Mouse (Mus musculus): ENCODE measurements at regions not wholly inside any gene's neighbourhood (a gene's known extent, or its start where the extent isn't known, plus 50 kb on each side); places are given as distances from the start of the nearest gene placed in this dataset.
"Not testable (repeated sequence)": the region's sequence is repeated elsewhere in the genome, so short reads cannot be mapped to it uniquely, and the experiment has no call there.

- Histone ChIP-seq H3K9ac (ENCODE audit: low read length) (no peak overlapping the region), H3K36me3 (ENCODE audit: control insufficient read depth, insufficient read depth, low read length) (no peaks in the 10 kb centered on the region), H3K4me2 (ENCODE audit: low read depth) (no peak overlapping the region), H3K27ac (ENCODE audit: low read depth, low read length) (no peak overlapping the region), H3K27me3 (ENCODE audit: control insufficient read depth, insufficient read depth, low read length) (no peaks in the 10 kb centered on the region), H3K9me3 (ENCODE audit: control insufficient read depth, low read length) (no peaks in the 10 kb centered on the region), H3K4me1 (ENCODE audit: control insufficient read depth, insufficient read depth, low read length) (no peaks in the 10 kb centered on the region), H3K4me3 (ENCODE audit: low read depth, low read length) (no peak overlapping the region)
- 86% methylated on average over 3 of the region's 3 CpGs for WGBS
- DNase-seq (ENCODE audit: low spot score) (no peak), ATAC-seq (ENCODE audit: insufficient read depth, low FRiP score, low TSS enrichment) (no peak)
Measured at GRCm38 (mm10) chr3:18471846-18472245, 523.6 kb downstream of the Cypt12 start.

- Histone ChIP-seq H3K4me1 (ENCODE audit: control insufficient read depth, insufficient read depth, low read length) (no peaks in the 10 kb centered on the region), H3K9ac (ENCODE audit: low read length) (no peak overlapping the region), H3K4me2 (ENCODE audit: low read depth) (no peak overlapping the region), H3K27ac (ENCODE audit: low read depth, low read length) (no peak overlapping the region), H3K36me3 (ENCODE audit: control insufficient read depth, insufficient read depth, low read length) (no peaks in the 10 kb centered on the region), H3K27me3 (ENCODE audit: control insufficient read depth, insufficient read depth, low read length) (no peaks in the 10 kb centered on the region), H3K4me3 (ENCODE audit: low read depth, low read length) (no peak overlapping the region), H3K9me3 (ENCODE audit: control insufficient read depth, low read length) (no peaks in the 10 kb centered on the region)
- DNase-seq (ENCODE audit: low spot score), result no peak
- no peak for ATAC-seq (ENCODE audit: insufficient read depth, low FRiP score, low TSS enrichment)
- 80% methylated on average over 2 of the region's 2 CpGs for WGBS
Measured at GRCm38 (mm10) chr3:18479557-18479956, 531.3 kb downstream of the Cypt12 start.

DNA sequence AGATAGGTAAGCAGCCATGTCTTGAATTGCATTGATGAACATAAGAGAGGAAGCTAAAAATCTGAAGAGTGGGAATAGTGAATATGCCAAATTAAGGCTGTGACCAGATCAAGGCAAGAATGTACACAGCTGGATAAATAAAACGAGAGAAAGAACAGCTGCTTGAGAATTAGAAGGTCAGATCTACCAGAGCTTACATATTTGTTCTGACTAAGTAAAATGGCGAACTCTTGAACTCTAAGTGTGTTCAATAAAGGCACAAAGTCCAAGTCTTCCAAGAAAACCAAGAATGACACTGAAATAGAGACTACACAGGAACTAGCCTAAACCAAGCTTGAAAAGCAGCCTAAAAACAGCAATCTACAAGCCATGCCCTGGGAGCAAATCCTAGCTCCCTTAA, 533.8 kb downstream of the Cypt12 start:
- no peak overlapping the region for H3K9ac ChIP-seq (ENCODE audit: low read length)
- H3K36me3 ChIP-seq (ENCODE audit: control insufficient read depth, insufficient read depth, low read length), result no peaks in the 10 kb centered on the region
- WGBS, result 85% methylated on average over 2 of the region's 2 CpGs
- no peaks in the 10 kb centered on the region for H3K4me1 ChIP-seq (ENCODE audit: control insufficient read depth, insufficient read depth, low read length)
- no peaks in the 10 kb centered on the region for H3K27me3 ChIP-seq (ENCODE audit: control insufficient read depth, insufficient read depth, low read length)
- no peak overlapping the region for H3K27ac ChIP-seq (ENCODE audit: low read depth, low read length)
- DNase-seq (ENCODE audit: low spot score) (no peak), ATAC-seq (ENCODE audit: insufficient read depth, low FRiP score, low TSS enrichment) (no peak)
- H3K9me3 ChIP-seq (ENCODE audit: control insufficient read depth, low read length), result no peaks in the 10 kb centered on the region
- H3K4me3 ChIP-seq (ENCODE audit: low read depth, low read length), result no peak overlapping the region
- no peak overlapping the region for H3K4me2 ChIP-seq (ENCODE audit: low read depth)

DNA sequence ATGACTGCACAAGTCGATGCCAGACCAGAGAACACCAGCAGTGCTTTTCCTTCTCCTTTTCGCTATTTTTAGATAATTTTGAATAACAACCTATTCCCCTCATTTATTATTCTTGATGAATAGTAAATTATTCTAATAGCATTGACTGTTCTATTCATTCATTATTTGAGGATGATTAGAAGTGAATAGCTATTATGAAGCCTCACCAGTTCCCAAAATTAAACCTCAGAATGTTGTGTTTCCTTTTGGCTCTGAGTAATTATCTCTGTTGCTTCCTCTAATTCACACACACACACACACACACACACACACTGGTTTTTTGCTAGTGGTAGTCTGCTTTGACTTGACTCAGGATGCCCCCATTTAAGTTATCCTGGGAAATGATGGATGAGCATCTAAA, 540.7 kb downstream of the Cypt12 start:
- Histone ChIP-seq H3K9me3 (ENCODE audit: control insufficient read depth, low read length) (no peaks in the 10 kb centered on the region), H3K27ac (ENCODE audit: low read depth, low read length) (no peak overlapping the region), H3K36me3 (ENCODE audit: control insufficient read depth, insufficient read depth, low read length) (no peaks in the 10 kb centered on the region), H3K4me1 (ENCODE audit: control insufficient read depth, insufficient read depth, low read length) (no peaks in the 10 kb centered on the region), H3K27me3 (ENCODE audit: control insufficient read depth, insufficient read depth, low read length) (no peaks in the 10 kb centered on the region), H3K4me3 (ENCODE audit: low read depth, low read length) (no peak overlapping the region), H3K9ac (ENCODE audit: low read length) (no peak overlapping the region), H3K4me2 (ENCODE audit: low read depth) (no peak overlapping the region)
- no peak for DNase-seq (ENCODE audit: low spot score)
- ATAC-seq (ENCODE audit: insufficient read depth, low FRiP score, low TSS enrichment), result no peak
- 85% methylated on average over 2 of the region's 2 CpGs for whole genome bisulfite sequencing

DNA sequence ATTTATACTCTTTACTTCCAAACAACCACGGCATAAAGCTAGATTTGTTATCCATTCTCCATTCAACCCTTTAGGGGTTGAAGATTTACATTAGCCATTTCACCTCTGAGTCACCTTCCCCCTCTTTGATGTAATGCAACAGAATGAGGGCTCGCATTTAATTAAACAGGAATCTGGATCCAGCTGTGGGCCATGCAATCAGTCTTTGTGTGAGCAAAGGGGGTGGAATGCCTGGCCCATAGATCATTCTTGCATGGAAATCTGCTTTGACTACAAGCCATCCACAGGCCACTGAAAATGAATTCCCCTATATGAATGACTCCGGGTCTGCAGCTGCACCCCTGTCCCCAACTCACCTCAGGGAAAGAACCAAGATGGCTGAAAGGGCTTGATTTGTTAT, 574.4 kb downstream of the Cypt12 start:
- ATAC-seq (ENCODE audit: insufficient read depth, low FRiP score, low TSS enrichment) (peak; percentile 85), DNase-seq (ENCODE audit: low spot score) (peak; percentile 21)
- Histone ChIP-seq H3K9ac (ENCODE audit: low read length) (no peak overlapping the region), H3K4me1 (ENCODE audit: control insufficient read depth, insufficient read depth, low read length) (no peaks in the 10 kb centered on the region), H3K4me2 (ENCODE audit: low read depth) (no peak overlapping the region), H3K27ac (ENCODE audit: low read depth, low read length) (no peak overlapping the region), H3K9me3 (ENCODE audit: control insufficient read depth, low read length) (no peaks in the 10 kb centered on the region), H3K27me3 (ENCODE audit: control insufficient read depth, insufficient read depth, low read length) (no peaks in the 10 kb centered on the region), H3K4me3 (ENCODE audit: low read depth, low read length) (no peak overlapping the region), H3K36me3 (ENCODE audit: control insufficient read depth, insufficient read depth, low read length) (no peaks in the 10 kb centered on the region)
- WGBS, result 23% methylated on average over 3 of the region's 3 CpGs

DNA sequence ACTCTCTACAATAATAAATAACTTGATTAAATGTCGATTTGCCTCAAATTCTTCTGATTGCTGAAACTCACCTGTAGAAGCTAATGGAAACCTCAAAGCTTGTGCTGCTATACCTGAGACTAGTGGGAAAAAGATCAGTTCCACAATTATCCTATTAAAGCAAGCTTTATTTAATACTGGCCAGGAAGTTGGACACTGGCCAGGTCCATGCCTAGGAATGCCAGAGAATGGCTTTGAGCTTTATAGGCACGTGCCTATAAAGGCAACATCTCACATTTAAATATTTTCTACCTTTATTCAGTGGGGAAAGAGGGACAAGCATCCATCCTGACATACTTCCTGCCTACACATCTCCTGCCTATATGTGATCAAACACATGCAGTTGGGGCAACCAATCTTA, 575.8 kb downstream of the Cypt12 start:
- WGBS, result 87% methylated on average over 2 of the region's 2 CpGs
- no peaks in the 10 kb centered on the region for H3K9me3 ChIP-seq (ENCODE audit: control insufficient read depth, low read length)

GRCm38 (mm10) chr3:18557201-18557600, 609.0 kb downstream of the Cypt12 start:
- Histone ChIP-seq H3K9ac (ENCODE audit: low read length) (no peak overlapping the region), H3K4me3 (ENCODE audit: low read depth, low read length) (no peak overlapping the region), H3K36me3 (ENCODE audit: control insufficient read depth, insufficient read depth, low read length) (no peaks in the 10 kb centered on the region), H3K27me3 (ENCODE audit: control insufficient read depth, insufficient read depth, low read length) (no peaks in the 10 kb centered on the region), H3K9me3 (ENCODE audit: control insufficient read depth, low read length) (no peaks in the 10 kb centered on the region), H3K4me2 (ENCODE audit: low read depth) (no peak overlapping the region), H3K27ac (ENCODE audit: low read depth, low read length) (no peak overlapping the region), H3K4me1 (ENCODE audit: control insufficient read depth, insufficient read depth, low read length) (no peaks in the 10 kb centered on the region)
- no peak for DNase-seq (ENCODE audit: low spot score)
- ATAC-seq (ENCODE audit: insufficient read depth, low FRiP score, low TSS enrichment), result no peak
- WGBS, result 100% methylated on average over 2 of the region's 2 CpGs

More for the DNA sequence above, 575.8 kb downstream of the Cypt12 start:
- ATAC-seq (ENCODE audit: insufficient read depth, low FRiP score, low TSS enrichment), result no peak
- no peaks in the 10 kb centered on the region for H3K27me3 ChIP-seq (ENCODE audit: control insufficient read depth, insufficient read depth, low read length)
- H3K4me2 ChIP-seq (ENCODE audit: low read depth), result no peak overlapping the region
- no peaks in the 10 kb centered on the region for H3K36me3 ChIP-seq (ENCODE audit: control insufficient read depth, insufficient read depth, low read length)
- DNase-seq (ENCODE audit: low spot score), result no peak
- no peak overlapping the region for H3K9ac ChIP-seq (ENCODE audit: low read length)
- H3K27ac ChIP-seq (ENCODE audit: low read depth, low read length), result no peak overlapping the region
- H3K4me1 ChIP-seq (ENCODE audit: control insufficient read depth, insufficient read depth, low read length), result no peaks in the 10 kb centered on the region
- no peak overlapping the region for H3K4me3 ChIP-seq (ENCODE audit: low read depth, low read length)

DNA sequence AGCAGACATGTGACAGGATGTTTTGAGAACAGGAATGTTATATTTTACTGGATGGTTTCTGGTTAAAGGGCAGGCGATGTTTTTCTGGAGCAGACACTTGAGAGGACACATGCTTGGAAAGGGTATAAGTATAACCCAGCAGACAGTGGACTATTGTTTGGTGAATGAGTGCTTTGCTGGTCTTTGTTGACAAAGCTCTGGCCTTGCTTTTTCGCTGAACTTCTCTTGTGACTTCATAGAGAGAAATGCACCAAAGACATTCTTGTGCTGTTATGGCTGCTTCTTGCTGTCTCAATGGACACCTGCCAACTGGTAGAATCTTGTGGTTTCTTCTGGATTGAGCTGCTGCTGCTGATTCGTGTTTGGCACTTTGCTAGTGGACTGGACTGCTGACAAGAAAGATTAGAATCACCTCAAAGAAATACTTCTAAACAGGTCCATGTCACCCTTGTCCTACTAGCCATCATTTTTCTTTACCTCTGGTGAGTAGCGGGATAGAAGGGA, 612.1 kb downstream of the Cypt12 start:
- Histone ChIP-seq H3K9me3 (ENCODE audit: control insufficient read depth, low read length) (no peaks in the 10 kb centered on the region), H3K4me2 (ENCODE audit: low read depth) (no peak overlapping the region), H3K9ac (ENCODE audit: low read length) (no peak overlapping the region), H3K27me3 (ENCODE audit: control insufficient read depth, insufficient read depth, low read length) (no peaks in the 10 kb centered on the region), H3K4me3 (ENCODE audit: low read depth, low read length) (no peak overlapping the region), H3K4me1 (ENCODE audit: control insufficient read depth, insufficient read depth, low read length) (no peaks in the 10 kb centered on the region), H3K36me3 (ENCODE audit: control insufficient read depth, insufficient read depth, low read length) (no peaks in the 10 kb centered on the region), H3K27ac (ENCODE audit: low read depth, low read length) (no peak overlapping the region)
- ATAC-seq (ENCODE audit: insufficient read depth, low FRiP score, low TSS enrichment) (no peak), DNase-seq (ENCODE audit: low spot score) (no peak)
- 80% methylated on average over 4 of the region's 4 CpGs for WGBS

DNA sequence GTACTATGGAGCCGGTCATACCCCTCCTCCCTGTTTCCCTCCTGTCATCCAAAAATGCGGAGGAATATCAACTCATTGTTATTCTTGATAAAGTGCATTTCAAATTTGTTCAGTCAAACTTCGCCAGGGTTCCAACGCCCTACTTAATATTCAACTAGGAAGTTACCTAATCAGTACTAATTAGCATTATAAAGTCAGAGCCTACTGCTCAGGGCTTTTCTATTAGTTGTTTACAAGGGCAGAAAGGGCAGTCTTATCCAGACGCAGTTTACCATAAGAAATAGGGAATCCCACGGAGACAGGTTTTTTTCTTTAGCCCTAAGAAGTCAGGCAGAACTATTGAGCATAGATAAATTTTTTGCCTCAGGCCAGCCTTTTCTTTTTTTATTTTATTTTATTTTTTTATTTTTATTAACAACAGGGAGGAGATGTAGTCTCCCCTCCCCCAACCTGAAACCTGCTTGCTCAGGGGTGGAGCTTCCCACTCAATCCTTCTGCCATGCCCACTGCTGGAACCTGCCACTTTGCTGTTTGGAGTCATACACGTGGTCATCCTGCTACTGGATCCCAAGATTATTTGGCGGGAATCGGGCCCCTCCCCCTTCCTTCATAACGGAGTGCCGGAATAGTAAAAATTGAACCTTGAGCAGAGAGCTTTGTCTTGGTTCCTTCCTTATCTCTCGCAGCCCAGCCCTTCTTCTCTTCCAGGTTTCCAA, 632.9 kb downstream of the Cypt12 start:
- not testable (repeated sequence) for H3K9me3 ChIP-seq (ENCODE audit: control insufficient read depth, low read length); H3K4me1 ChIP-seq (ENCODE audit: control insufficient read depth, insufficient read depth, low read length); H3K4me3 ChIP-seq (ENCODE audit: low read depth, low read length); H3K4me2 ChIP-seq (ENCODE audit: low read depth); H3K9ac ChIP-seq (ENCODE audit: low read length); ATAC-seq (ENCODE audit: insufficient read depth, low FRiP score, low TSS enrichment); H3K27ac ChIP-seq (ENCODE audit: low read depth, low read length); H3K36me3 ChIP-seq (ENCODE audit: control insufficient read depth, insufficient read depth, low read length); DNase-seq (ENCODE audit: low spot score); H3K27me3 ChIP-seq (ENCODE audit: control insufficient read depth, insufficient read depth, low read length)
- WGBS, result 64% methylated on average over 12 of the region's 12 CpGs

Measured in neural tube, embryonic 11.5 days (tissue).